Mouse (Mus musculus) limb, embryonic 14.5 days (tissue): ENCODE results near the gene Gins2. TPM values are rescaled to one million over a fixed set of nuclear protein-coding genes. Genes with fewer than 3 reads are reported as not detected.

ENCODE experiments used
- ATAC-seq: fragments of 200-750 bp; cut with Nextera tagmentation; 2 replicates; pipeline ENCODE4 v1.8.0; 2017; ENCODE audit warnings: low read depth, moderate number of reproducible peaks, moderate TSS enrichment; ENCODE audit not compliant: low FRiP score
- DNase-seq: peaks from one replicate; pipeline ENCODE4 v3.0.0-alpha.2; 2015; ENCODE audit warnings: low spot score
- H3K27ac ChIP-seq: fragments of 300-500 bp; sonication (generic); replicated peaks from 2 replicates; pipeline ENCODE4 v1.5.1; 2014; ENCODE audit warnings: low read depth, mild to moderate bottlenecking, low read length, moderate library complexity, mixed read lengths
- H3K27me3 ChIP-seq: fragments of 300-500 bp; sonication (generic); 2 replicates; pipeline ENCODE4 v1.6.1; 2014; ENCODE audit warnings: low read length, mixed read lengths; ENCODE audit not compliant: control insufficient read depth, insufficient read depth
- H3K36me3 ChIP-seq: fragments of 300-500 bp; sonication (generic); 2 replicates; pipeline ENCODE4 v1.6.1; 2014; ENCODE audit warnings: mild to moderate bottlenecking, low read length, moderate library complexity, mixed read lengths; ENCODE audit not compliant: control insufficient read depth, insufficient read depth
- H3K4me1 ChIP-seq: fragments of 300-500 bp; sonication (generic); 2 replicates; pipeline ENCODE4 v1.6.1; 2014; ENCODE audit warnings: antibody characterized with exemption, low read length, mixed read lengths; ENCODE audit not compliant: control insufficient read depth, insufficient read depth
- H3K4me2 ChIP-seq: fragments of 300-500 bp; sonication (generic); replicated peaks from 2 replicates; pipeline ENCODE4 v1.6.1; 2014; ENCODE audit warnings: low read depth, mild to moderate bottlenecking, low read length, moderate library complexity; ENCODE audit not compliant: severe bottlenecking
- H3K4me3 ChIP-seq: fragments of 300-500 bp; sonication (generic); replicated peaks from 2 replicates; pipeline ENCODE4 v1.5.1; 2014; ENCODE audit warnings: low read length
- H3K9ac ChIP-seq: fragments of 300-500 bp; sonication (generic); 2 replicates; pipeline ENCODE4 v1.6.1; 2014; ENCODE audit warnings: mild to moderate bottlenecking, low read depth, low read length, moderate library complexity; ENCODE audit not compliant: severe bottlenecking
- H3K9me3 ChIP-seq: fragments of 300-500 bp; sonication (generic); 2 replicates; pipeline ENCODE4 v1.6.1; 2016; ENCODE audit warnings: low read length; ENCODE audit not compliant: control insufficient read depth
- POLR2A ChIP-seq: fragments of 200-500 bp; IDR thresholded peaks from 2 replicates; pipeline ENCODE4 v1.8.0; 2012; ENCODE audit warnings: inconsistent platforms, mild to moderate bottlenecking, moderate library complexity, borderline replicate concordance; ENCODE audit not compliant: insufficient read depth, insufficient read length; ENCODE audit errors: extremely low read depth
- WGBS: fragments of 180-500 bp; shearing (Covaris S2); extraction: QIAGEN DNeasy Blood & Tissue Kit; methylation state at CpG from one replicate; pipeline ENCODE4 v1.1.7; 2014; 5-methylcytosine and 5-hydroxymethylcytosine counted together
- polyA plus RNA-seq, 2 experiments: library from polyadenylated mRNA; depleted of rRNA in 1 of 2; stranded (reverse) in 1 of 2; unstranded in 1 of 2; fragments of >200 nt; fragmentation: Nextera tagmentation in 1 of 2; extraction: Ambion mirVana in 1 of 2; gene quantifications; 2 replicates each; pipeline versions ENCODE4 v1.2.1 to v1.2.3; 2012 to 2014

Gene Gins2
- polyA plus RNA-seq, 2 experiments, result 72.3 to 107 TPM

GRCm38 (mm10) chr8:120547562-120547961 lies 41.5 kb downstream of the Gins2 start:
- Histone ChIP-seq H3K9me3 (no peaks in the 10 kb centered on the region), H3K27me3 (no peaks in the 10 kb centered on the region), H3K4me2 (no peak overlapping the region), H3K36me3 (no peaks in the 10 kb centered on the region), H3K9ac (no peak overlapping the region), H3K27ac (no peak overlapping the region), H3K4me3 (no peak overlapping the region), H3K4me1 (peaks cover 69% of the 10 kb centered on the region)
- DNase-seq (no peak), ATAC-seq (no peak)
- 62% methylated on average over 9 of the region's 9 CpGs for WGBS
- no peak for TF ChIP-seq POLR2A

GRCm38 (mm10) chr8:120544155-120544554 lies 44.9 kb downstream of the Gins2 start:
- peaks cover 63% of the 10 kb centered on the region for H3K4me1 ChIP-seq
- WGBS, result 63% methylated on average over 5 of the region's 5 CpGs
- TF ChIP-seq POLR2A, result no peak

DNA sequence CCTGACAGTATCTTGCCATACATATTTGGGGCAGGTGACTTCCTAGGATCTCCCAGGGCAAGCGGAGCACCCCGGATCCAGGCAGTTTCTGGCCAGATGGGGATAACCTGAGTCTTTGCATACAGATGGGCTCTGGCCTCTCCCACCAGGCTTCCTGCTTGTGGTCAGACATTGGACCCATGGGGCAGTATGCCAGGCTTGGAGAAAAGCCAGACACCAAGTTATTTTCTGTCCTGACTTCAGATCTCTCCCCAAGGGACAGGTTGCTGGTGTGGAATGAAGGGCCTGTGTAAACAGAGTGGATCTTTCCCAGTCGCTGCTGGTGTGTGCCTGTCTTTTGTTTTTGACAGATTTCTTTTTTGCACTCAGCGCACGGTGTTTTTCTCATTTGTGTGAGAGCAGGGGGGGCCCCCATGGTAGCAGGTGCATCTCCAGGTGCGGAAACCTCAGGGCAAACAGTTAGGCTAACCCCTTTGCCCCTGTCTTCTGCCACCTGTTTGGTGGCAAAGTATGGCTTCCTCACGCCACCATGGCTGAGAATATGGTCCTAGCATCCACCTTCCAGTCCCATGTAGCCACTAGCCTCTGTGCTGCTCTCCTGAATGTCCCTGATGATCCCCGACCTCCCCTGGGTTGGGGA lies 45.6 kb downstream of the Gins2 start:
- no peak for ATAC-seq
- WGBS, result 49% methylated on average over 8 of the region's 8 CpGs
- no peak overlapping the region for H3K4me3 ChIP-seq
- no peaks in the 10 kb centered on the region for H3K9me3 ChIP-seq
- no peak overlapping the region for H3K4me2 ChIP-seq
- no peak overlapping the region for H3K27ac ChIP-seq
- H3K4me1 ChIP-seq, result peaks cover 64% of the 10 kb centered on the region
- DNase-seq, result no peak
- H3K9ac ChIP-seq, result no peak overlapping the region
- H3K27me3 ChIP-seq, result no peaks in the 10 kb centered on the region
- no peak for TF ChIP-seq POLR2A
- no peaks in the 10 kb centered on the region for H3K36me3 ChIP-seq

More at GRCm38 (mm10) chr8:120544155-120544554, 44.9 kb downstream of the Gins2 start:
- no peaks in the 10 kb centered on the region for H3K9me3 ChIP-seq
- ATAC-seq (no peak), DNase-seq (no peak)
- H3K27me3 ChIP-seq, result no peaks in the 10 kb centered on the region
- H3K9ac ChIP-seq, result no peak overlapping the region
- H3K4me2 ChIP-seq, result no peak overlapping the region
- H3K27ac ChIP-seq, result no peak overlapping the region
- no peaks in the 10 kb centered on the region for H3K36me3 ChIP-seq
- H3K4me3 ChIP-seq, result no peak overlapping the region

- no peak for TF ChIP-seq POLR2A
- Histone ChIP-seq H3K27me3 (no peaks in the 10 kb centered on the region), H3K27ac (no peak overlapping the region), H3K36me3 (no peaks in the 10 kb centered on the region), H3K4me1 (peaks cover 64% of the 10 kb centered on the region), H3K4me2 (no peak overlapping the region), H3K4me3 (no peak overlapping the region), H3K9ac (no peak overlapping the region), H3K9me3 (no peaks in the 10 kb centered on the region)
- WGBS, result 14% methylated on average over 13 of the region's 13 CpGs
- no peak for ATAC-seq
- DNase-seq, result no peak
These were observed 46.1 kb downstream of the Gins2 start for GRCm38 (mm10) chr8:120542995-120543394.

DNA sequence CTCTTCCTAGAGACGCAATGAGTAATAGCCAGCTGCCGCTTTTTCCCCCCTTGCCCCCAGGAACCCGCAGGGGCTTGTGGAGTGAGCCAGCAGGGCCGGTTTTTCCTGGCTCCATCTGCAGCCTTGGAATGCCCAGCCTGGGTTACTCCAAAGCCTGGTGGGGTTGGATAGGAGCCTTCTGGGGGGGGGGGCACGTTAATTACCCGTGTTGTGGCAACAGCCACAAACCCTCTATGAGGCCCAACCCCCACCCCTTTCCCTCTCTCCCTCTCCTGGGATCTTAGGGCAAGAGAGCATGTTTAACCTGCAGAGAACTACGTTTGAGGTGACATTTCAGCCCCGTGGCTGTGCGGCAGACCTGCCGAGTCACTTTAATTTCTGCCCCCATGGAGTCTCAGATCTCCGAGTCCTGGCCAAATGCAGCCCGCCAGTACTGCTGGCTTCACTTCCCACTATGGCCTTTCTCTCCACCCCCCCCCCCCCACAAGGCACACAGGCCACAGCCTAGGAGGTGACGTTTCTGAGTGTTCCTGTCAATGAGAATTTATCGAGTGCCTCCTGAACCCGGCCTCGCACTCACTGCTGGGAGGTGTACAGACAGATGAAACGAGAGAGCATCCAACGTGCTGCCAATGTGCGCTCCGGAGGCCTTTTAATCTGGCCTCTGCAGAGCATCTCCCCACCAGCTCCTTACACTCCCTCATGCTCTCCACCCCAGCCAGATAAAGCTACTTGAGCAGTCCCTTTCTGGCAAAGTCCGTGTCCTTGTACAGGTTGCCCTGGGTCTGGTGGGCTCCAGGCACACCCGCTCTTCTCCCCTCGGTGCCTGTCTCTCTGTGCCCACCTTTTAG lies 49.1 kb downstream of the Gins2 start:
- no peaks in the 10 kb centered on the region for H3K36me3 ChIP-seq
- no peak for TF ChIP-seq POLR2A
- no peak overlapping the region for H3K4me3 ChIP-seq
- 27% methylated on average over 21 of the region's 23 CpGs for WGBS
- ATAC-seq (no peak), DNase-seq (peak; percentile 34)
- no peaks in the 10 kb centered on the region for H3K9me3 ChIP-seq
- H3K27me3 ChIP-seq, result no peaks in the 10 kb centered on the region
- H3K27ac ChIP-seq, result peak overlapping the region; percentile 19
- H3K4me2 ChIP-seq, result 0 out of 2 replicates have a peak overlapping the region, but pooled peaks have one; percentile 99
- 0 out of 2 replicates have a peak overlapping the region, but pooled peaks have one; percentile 21 for H3K9ac ChIP-seq
- H3K4me1 ChIP-seq, result peaks cover 58% of the 10 kb centered on the region
